Mouse (Mus musculus) thymus, adult 2 months (tissue): ENCODE results near the gene Dchs1.

Experiments
- CTCF ChIP-seq: fragments of 200-500 bp; IDR thresholded peaks from 2 replicates; pipeline ENCODE4 v1.5.1; 2012; ENCODE audit warnings: mild to moderate bottlenecking, control low read depth, low read length, moderate library complexity, borderline replicate concordance; ENCODE audit not compliant: control insufficient read depth, poor library complexity, insufficient read depth; ENCODE audit errors: extremely low read depth
- POLR2A ChIP-seq: fragments of 200-500 bp; IDR thresholded peaks from 2 replicates; pipeline ENCODE4 v1.6.1; 2012; ENCODE audit warnings: mild to moderate bottlenecking, low read length, control low read depth, moderate library complexity; ENCODE audit not compliant: control insufficient read depth, poor library complexity, insufficient read depth; ENCODE audit errors: extremely low read depth

DNA sequence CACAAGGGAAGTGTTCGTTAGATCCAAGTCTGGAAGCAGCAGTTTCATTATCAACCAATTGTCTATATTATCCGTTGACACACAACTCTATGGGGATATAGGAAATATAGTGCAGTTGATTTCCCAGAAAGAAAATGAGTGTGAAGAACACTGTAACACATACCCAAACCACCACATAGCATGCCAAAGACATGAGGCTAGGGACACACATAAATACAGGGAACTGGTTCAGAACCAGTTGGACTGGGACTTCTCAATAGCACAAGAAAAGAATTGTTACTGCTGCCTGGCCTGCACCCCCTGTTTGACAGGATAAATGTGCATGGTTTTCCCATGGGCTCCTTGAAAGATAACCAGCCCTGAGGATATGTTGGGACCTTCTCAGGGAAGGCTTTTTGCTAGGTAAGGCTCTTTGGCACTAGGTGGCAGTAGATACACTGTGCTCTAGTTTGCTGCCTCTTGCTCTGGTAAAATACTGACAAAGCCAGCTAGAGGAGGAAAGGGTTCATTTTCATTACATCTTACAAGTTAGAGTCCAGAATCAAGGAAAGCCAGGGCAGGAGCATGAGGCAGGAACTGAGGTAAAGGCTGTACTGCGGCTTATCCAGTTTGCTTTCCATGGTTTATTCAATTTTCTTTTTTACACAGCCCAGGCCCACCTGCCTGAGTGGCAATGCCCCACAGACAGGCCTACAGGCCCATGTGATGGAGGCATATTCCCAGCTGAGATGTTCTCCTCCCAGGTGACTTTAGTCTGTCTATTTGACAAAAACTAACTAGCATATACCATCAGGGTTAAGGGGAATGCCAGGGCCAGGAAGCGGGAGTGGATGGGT, 61.1 kb downstream of the Dchs1 start:
- TF ChIP-seq CTCF (no peak), POLR2A (no peak)
